Mouse (Mus musculus) layer of hippocampus, postnatal 10 days (tissue): ENCODE data around the gene Ptpn6. TPM values are rescaled to one million over a fixed set of nuclear protein-coding genes. Genes with fewer than 3 reads are reported as not detected.

Experiments
- DNase-seq, 2 experiments: peaks; one replicate each; pipeline ENCODE4 v3.0.0; 2021; ENCODE audit warnings: low spot score in 2 of 2
- total RNA-seq, 2 experiments: library from RNA; stranded (reverse); gene quantifications; 2 replicates each; pipeline ENCODE4 v1.2.3; 2021

The Ptpn6 gene
- total RNA-seq, 2 experiments from 2014 or later, result 4.3 to 5.3 TPM

GRCm38 (mm10) chr6:124755831-124756595, 17.5 kb upstream of the Ptpn6 start, which contains the start of the genes Gm45234 and Atn1:
Gene Gm45234 (minus strand): TSS chr6:124756021.
Gene Atn1 (minus strand): TSS chr6:124756524.
- peak; percentile 57 to 72 for DNase-seq

GRCm38 (mm10) chr6:124755306-124755705, 16.8 kb upstream of the Ptpn6 start:
- no peak for DNase-seq

- DNase-seq, result no peak
Measured at GRCm38 (mm10) chr6:124753861-124754260, 15.3 kb upstream of the Ptpn6 start.

- no peak for DNase-seq
Measured at GRCm38 (mm10) chr6:124750405-124750804, 11.9 kb upstream of the Ptpn6 start.

GRCm38 (mm10) chr6:124746654-124747632, 8.4 kb upstream of the Ptpn6 start:
- DNase-seq, result peak in 1 of 2 experiments; percentile 32

GRCm38 (mm10) chr6:124746296-124746605, 7.7 kb upstream of the Ptpn6 start:
- no peak for DNase-seq

- peak; percentile 94 to 96 for DNase-seq
Measured at GRCm38 (mm10) chr6:124745490-124746295, 7.2 kb upstream of the Ptpn6 start.

- no peak for DNase-seq
Measured at GRCm38 (mm10) chr6:124744755-124745321, 6.3 kb upstream of the Ptpn6 start.

GRCm38 (mm10) chr6:124743647-124744046, 5.1 kb upstream of the Ptpn6 start:
- DNase-seq, result no peak

GRCm38 (mm10) chr6:124742839-124743514, 4.5 kb upstream of the Ptpn6 start:
- DNase-seq, result no peak

GRCm38 (mm10) chr6:124741842-124742241, 3.3 kb upstream of the Ptpn6 start:
- no peak for DNase-seq

GRCm38 (mm10) chr6:124740888-124741761, 2.6 kb upstream of the Ptpn6 start, which contains the start of gene Grcc10:
Gene Grcc10 (minus strand): TSS chr6:124741374.
- peak; percentile 90 for DNase-seq

- DNase-seq, result peak in 1 of 2 experiments; percentile 76
Measured at GRCm38 (mm10) chr6:124740211-124740887, 1.8 kb upstream of the Ptpn6 start.

GRCm38 (mm10) chr6:124739231-124739796, 800 bp upstream of the Ptpn6 start:
- no peak for DNase-seq

GRCm38 (mm10) chr6:124737040-124737439, 1.5 kb downstream of the Ptpn6 start:
- DNase-seq, result no peak

- no peak for DNase-seq
Measured at GRCm38 (mm10) chr6:124734417-124734816, 4.1 kb downstream of the Ptpn6 start.

- DNase-seq, result no peak
Measured at GRCm38 (mm10) chr6:124732476-124733370, 5.8 kb downstream of the Ptpn6 start.
